Mouse (Mus musculus) MEL (cell line): ENCODE data around the gene Tprg. TPM values are rescaled to one million over a fixed set of nuclear protein-coding genes. Genes with fewer than 3 reads are reported as not detected.

Experiments
- DNase-seq: peaks from one replicate; pipeline ENCODE4 v3.0.0; 2011; ENCODE audit warnings: low read depth, low spot score
- H3K27ac ChIP-seq: 2 replicates; pipeline ENCODE4 v1.5.1; 2012; ENCODE audit warnings: low read depth, mild to moderate bottlenecking, control low read depth, low read length, moderate library complexity; ENCODE audit not compliant: control insufficient read depth
- H3K27me3 ChIP-seq, 2 experiments: fragments of 150-350 bp in 1 of 2; sonication (generic) in 1 of 2; 2 replicates each; pipeline ENCODE4 v1.6.1; 2012; ENCODE audit warnings: low read length in 2 of 2, mild to moderate bottlenecking in 2 of 2, improper control_type of control experiment in 1 of 2, moderate library complexity in 1 of 2; ENCODE audit not compliant: insufficient read depth in 2 of 2, control insufficient read depth in 1 of 2
- H3K36me3 ChIP-seq, 2 experiments: 2 replicates each; pipeline ENCODE4 v1.6.1; 2012 to 2014; ENCODE audit warnings: low read length in 2 of 2, improper control_type of control experiment in 1 of 2, inconsistent platforms in 1 of 2, mild to moderate bottlenecking in 1 of 2; ENCODE audit not compliant: insufficient read depth in 2 of 2, control insufficient read depth in 1 of 2
- H3K4me1 ChIP-seq, 2 experiments: fragments of 150-350 bp in 1 of 2; sonication (generic) in 1 of 2; 2 replicates each; pipeline ENCODE4 v1.6.1; 2012; ENCODE audit warnings: low read length in 2 of 2, improper control_type of control experiment in 1 of 2, mild to moderate bottlenecking in 1 of 2; ENCODE audit not compliant: insufficient read depth in 2 of 2, control insufficient read depth in 1 of 2
- H3K4me3 ChIP-seq, 2 experiments: fragments of 150-350 bp in 1 of 2; sonication (generic) in 1 of 2; 2 replicates each; pipeline ENCODE4 v1.5.1; 2012; ENCODE audit warnings: low read depth in 2 of 2, low read length in 2 of 2, mild to moderate bottlenecking in 2 of 2, moderate library complexity in 2 of 2, control low read depth in 1 of 2, improper control_type of control experiment in 1 of 2; ENCODE audit not compliant: control insufficient read depth in 1 of 2, insufficient read depth in 1 of 2
- H3K79me2 ChIP-seq: 2 replicates; pipeline ENCODE4 v1.6.1; 2012; ENCODE audit warnings: mild to moderate bottlenecking, low read length, moderate library complexity; ENCODE audit not compliant: control insufficient read depth, poor library complexity, insufficient read depth
- H3K9ac ChIP-seq: 2 replicates; pipeline ENCODE4 v1.6.1; 2012; ENCODE audit warnings: low read depth, mild to moderate bottlenecking, control low read depth, low read length, moderate library complexity; ENCODE audit not compliant: control insufficient read depth, poor library complexity, severe bottlenecking
- H3K9me3 ChIP-seq: fragments of 150-350 bp; sonication (generic); replicated peaks from 2 replicates; pipeline ENCODE4 v1.6.1; 2012; ENCODE audit warnings: mild to moderate bottlenecking, low read length, improper control_type of control experiment, moderate library complexity; ENCODE audit not compliant: insufficient read depth
- BHLHE40 ChIP-seq: IDR thresholded peaks from 2 replicates; pipeline ENCODE4 v1.6.1; 2012; ENCODE audit warnings: low read depth, mild to moderate bottlenecking, inconsistent platforms, low read length, improper control_type of control experiment, borderline replicate concordance
- CHD1 ChIP-seq: IDR thresholded peaks from 2 replicates; pipeline ENCODE4 v1.6.1; 2012; ENCODE audit warnings: low read depth, mild to moderate bottlenecking, inconsistent platforms, low read length, improper control_type of control experiment
- ELF1 ChIP-seq: IDR thresholded peaks from 2 replicates; pipeline ENCODE4 v1.6.1; 2014; ENCODE audit warnings: low read depth, mild to moderate bottlenecking, inconsistent platforms, low read length, improper control_type of control experiment, moderate library complexity
- GABPA ChIP-seq: IDR thresholded peaks from 2 replicates; pipeline ENCODE4 v1.6.1; 2012; ENCODE audit warnings: low read depth, mild to moderate bottlenecking, inconsistent platforms, low read length, improper control_type of control experiment, moderate library complexity
- GATA1 ChIP-seq: IDR thresholded peaks from 2 replicates; pipeline ENCODE4 v1.6.1; 2011; ENCODE audit warnings: low read depth, low read length, improper control_type of control experiment
- JUND ChIP-seq: IDR thresholded peaks from 2 replicates; pipeline ENCODE4 v1.6.1; 2011; ENCODE audit warnings: low read depth, mild to moderate bottlenecking, improper control_type of control experiment, low read length
- MAFK ChIP-seq: IDR thresholded peaks from 2 replicates; pipeline ENCODE4 v1.6.1; 2011; ENCODE audit warnings: low read depth, mild to moderate bottlenecking, low read length, improper control_type of control experiment, borderline replicate concordance
- MAZ ChIP-seq: IDR thresholded peaks from 2 replicates; pipeline ENCODE4 v1.6.1; 2012; ENCODE audit warnings: low read depth, mild to moderate bottlenecking, inconsistent platforms, low read length, improper control_type of control experiment
- MEF2A ChIP-seq: IDR thresholded peaks from 2 replicates; pipeline ENCODE4 v1.6.1; 2014; ENCODE audit warnings: low read depth, mild to moderate bottlenecking, inconsistent platforms, low read length, improper control_type of control experiment; ENCODE audit not compliant: poor library complexity, insufficient replicate concordance, severe bottlenecking; ENCODE audit errors: extremely low read depth
- MXI1 ChIP-seq: IDR thresholded peaks from 2 replicates; pipeline ENCODE4 v1.6.1; 2011; ENCODE audit warnings: mild to moderate bottlenecking, low read depth, low read length, improper control_type of control experiment
- NRF1 ChIP-seq: IDR thresholded peaks from 2 replicates; pipeline ENCODE4 v1.6.1; 2014; ENCODE audit warnings: low read depth, mild to moderate bottlenecking, inconsistent platforms, low read length, improper control_type of control experiment, moderate library complexity; ENCODE audit not compliant: poor library complexity, insufficient read depth, severe bottlenecking
- POLR2AphosphoS2 ChIP-seq: IDR thresholded peaks from 2 replicates; pipeline ENCODE4 v1.6.1; 2011; ENCODE audit warnings: low read length, improper control_type of control experiment
- POLR2AphosphoS5 ChIP-seq: IDR thresholded peaks from 2 replicates; pipeline ENCODE4 v1.6.1; 2012; ENCODE audit warnings: low read depth, borderline replicate concordance, mild to moderate bottlenecking, inconsistent platforms, low read length, moderate library complexity, mixed read lengths
- RCOR1 ChIP-seq: IDR thresholded peaks from 2 replicates; pipeline ENCODE4 v1.6.1; 2012; ENCODE audit warnings: low read depth, mild to moderate bottlenecking, inconsistent platforms, low read length, improper control_type of control experiment
- SIN3A ChIP-seq: IDR thresholded peaks from 2 replicates; pipeline ENCODE4 v1.6.1; 2012; ENCODE audit warnings: low read length, improper control_type of control experiment, inconsistent platforms
- TBP ChIP-seq: IDR thresholded peaks from 2 replicates; pipeline ENCODE4 v1.8.0; 2011; ENCODE audit warnings: low read depth, low read length, improper control_type of control experiment
- TCF12 ChIP-seq: IDR thresholded peaks from 2 replicates; pipeline ENCODE4 v1.6.1; 2014; ENCODE audit warnings: low read depth, mild to moderate bottlenecking, inconsistent platforms, low read length, improper control_type of control experiment, moderate library complexity
- UBTF ChIP-seq: IDR thresholded peaks from 2 replicates; pipeline ENCODE4 v1.6.1; 2012; ENCODE audit warnings: low read depth, mild to moderate bottlenecking, inconsistent platforms, low read length, improper control_type of control experiment, moderate library complexity, borderline replicate concordance; ENCODE audit not compliant: insufficient read depth
- USF1 ChIP-seq: IDR thresholded peaks from 2 replicates; pipeline ENCODE4 v1.6.1; 2014; ENCODE audit warnings: low read depth, mild to moderate bottlenecking, inconsistent platforms, low read length, improper control_type of control experiment, moderate library complexity
- USF2 ChIP-seq, 2 experiments: IDR thresholded peaks; 2 replicates each; pipeline ENCODE4 v1.6.1; 2011 to 2012; ENCODE audit warnings: improper control_type of control experiment in 2 of 2, low read length in 2 of 2, borderline replicate concordance in 1 of 2, inconsistent platforms in 1 of 2, low read depth in 1 of 2, mild to moderate bottlenecking in 1 of 2; ENCODE audit not compliant: insufficient read depth in 1 of 2
- ZKSCAN1 ChIP-seq: IDR thresholded peaks from 2 replicates; pipeline ENCODE4 v1.6.1; 2012; ENCODE audit warnings: low read depth, mild to moderate bottlenecking, inconsistent platforms, low read length, improper control_type of control experiment, moderate library complexity
- ZNF384 ChIP-seq: IDR thresholded peaks from 2 replicates; pipeline ENCODE4 v1.6.1; 2012; ENCODE audit warnings: low read depth, mild to moderate bottlenecking, inconsistent platforms, low read length, improper control_type of control experiment
- polyA plus RNA-seq, 2 experiments: library from polyadenylated mRNA; stranded (reverse) in 1 of 2; unstranded in 1 of 2; fragments of >175 nt in 1 of 2; fragments of >200 nt in 1 of 2; gene quantifications; 2 replicates each; pipeline versions ENCODE4 v1.2.1 to v1.2.4; 2012; ENCODE audit warnings: low replicate concordance in 2 of 2, low read depth in 1 of 2; ENCODE audit not compliant: insufficient read length in 2 of 2, insufficient read depth in 1 of 2, missing spikeins in 1 of 2
- total RNA-seq: library from RNA; depleted of rRNA; stranded (reverse); fragments of 300-350 nt; gene quantifications from 2 replicates; pipeline ENCODE4 v1.2.3, GENCODE M21; 2012

The Tprg gene
- total and polyA plus RNA-seq, 3 experiments = not detected

GRCm38 (mm10) chr16:25464732-25465131, 178.1 kb downstream of the Tprg start:
- no peak for DNase-seq
- no peaks in the 10 kb centered on the region for H3K36me3 ChIP-seq

GRCm38 (mm10) chr16:25465435-25466139, 179.0 kb downstream of the Tprg start:
- Histone ChIP-seq H3K27ac (no peak overlapping the region), H3K4me1 (no peaks in the 10 kb centered on the region), H3K27me3 (no peaks in the 10 kb centered on the region), H3K9ac (no peak overlapping the region), H3K36me3 (no peaks in the 10 kb centered on the region), H3K4me3 (no peak overlapping the region), H3K9me3 (no peaks in the 10 kb centered on the region), H3K79me2 (no peaks in the 10 kb centered on the region)
- TF ChIP-seq SIN3A (no peak), ZKSCAN1 (no peak), ZNF384 (no peak), RCOR1 (no peak), USF2 (IDR thresholded peaks at IDR 0.05; ENCODE audit: borderline replicate concordance in 1 of 2, insufficient read depth in 1 of 2, low read depth in 1 of 2, low read length in 2 of 2) (no peak), MAZ (no peak), CHD1 (no peak), NRF1 (no peak), JUND (no peak)
- no peak for DNase-seq

More at GRCm38 (mm10) chr16:25464732-25465131, 178.1 kb downstream of the Tprg start:
- Histone ChIP-seq H3K27ac (no peak overlapping the region), H3K27me3 (no peaks in the 10 kb centered on the region), H3K4me3 (no peak overlapping the region), H3K79me2 (no peaks in the 10 kb centered on the region), H3K9ac (no peak overlapping the region), H3K4me1 (no peaks in the 10 kb centered on the region), H3K9me3 (no peaks in the 10 kb centered on the region)
- TF ChIP-seq MEF2A (no peak), BHLHE40 (no peak), TBP (no peak), MAFK (no peak), GATA1 (no peak), POLR2AphosphoS5 (no peak), ELF1 (no peak), MXI1 (no peak), TCF12 (no peak), POLR2AphosphoS2 (no peak), GABPA (no peak), UBTF (no peak), MAZ (no peak), USF1 (no peak)
